Mouse (Mus musculus): ENCODE results near the gene Armc2.

Gene Armc2

GRCm38 (mm10) chr10:42018016-42018949, at the start of gene Armc2:
Gene Armc2, minus strand, starts transcription at chr10:42018442.
- DNase-seq (ENCODE audit: low read depth, low spot score): no peak

DNA sequence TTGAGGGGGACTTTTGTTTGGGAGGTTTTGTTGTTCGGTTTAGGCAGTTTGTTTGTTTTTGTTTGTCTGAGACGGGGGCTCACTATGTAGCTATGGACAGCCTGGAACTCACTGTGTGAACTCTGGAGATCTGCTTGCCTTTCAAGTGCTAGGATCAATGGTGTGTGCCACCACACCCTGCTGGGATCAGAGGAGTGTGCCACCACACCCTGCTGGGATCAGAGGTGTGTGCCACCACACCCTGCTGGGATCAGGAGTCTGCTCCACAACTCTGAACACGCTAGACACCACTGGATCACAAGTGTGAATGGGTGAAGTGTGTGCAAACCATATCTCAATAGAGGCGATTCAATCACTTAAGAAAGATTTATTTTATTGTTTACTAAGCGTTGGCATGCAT, 46.2 kb upstream of the Armc2 start:
- no peak for DNase-seq (ENCODE audit: low read depth, low spot score)

GRCm38 (mm10) chr10:42059522-42059921, 41.3 kb upstream of the Armc2 start:
- DNase-seq (ENCODE audit: low read depth, low spot score): no peak

- DNase-seq (ENCODE audit: low read depth, low spot score): no peak
Measured at GRCm38 (mm10) chr10:42057746-42058145, 39.5 kb upstream of the Armc2 start.

GRCm38 (mm10) chr10:42057231-42057601, 39.0 kb upstream of the Armc2 start:
- no peak for DNase-seq (ENCODE audit: low read depth, low spot score)

DNA sequence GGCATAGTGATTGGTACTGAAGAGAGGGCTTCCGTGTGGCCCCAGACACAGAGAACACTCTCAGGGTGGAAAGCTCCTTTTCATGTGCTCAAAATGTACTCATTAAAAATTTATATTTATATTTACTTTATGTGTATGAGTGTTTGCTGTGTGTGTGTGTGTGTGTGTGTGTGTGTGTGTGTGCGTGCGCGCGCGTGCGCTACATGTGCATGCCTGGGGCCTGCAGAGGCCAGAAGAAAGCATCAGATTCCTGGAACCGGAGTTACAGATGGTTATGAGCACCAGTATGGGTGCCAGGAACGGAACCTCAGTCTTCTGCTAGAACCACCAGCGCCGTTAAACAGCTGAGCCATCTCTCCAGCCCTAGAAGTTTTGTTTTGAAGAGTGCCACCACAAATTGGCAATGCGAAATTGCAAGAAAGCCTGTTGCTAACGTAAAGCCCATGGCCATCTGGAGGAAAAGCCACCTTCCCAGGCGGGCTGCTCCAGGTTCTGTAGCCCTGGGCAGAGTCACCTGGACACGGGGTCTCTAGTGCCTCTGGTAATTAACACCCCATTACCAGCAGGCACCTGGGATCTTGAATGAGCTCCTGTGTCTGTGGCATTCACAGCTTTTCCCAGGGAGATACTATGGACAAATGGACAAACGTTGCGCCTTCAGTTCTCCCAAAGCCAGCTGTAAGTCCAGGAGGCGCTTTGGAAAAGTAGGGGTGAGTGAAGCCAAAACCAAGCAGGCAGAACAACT, 38.4 kb upstream of the Armc2 start:
- no peak for DNase-seq (ENCODE audit: low read depth, low spot score)

DNA sequence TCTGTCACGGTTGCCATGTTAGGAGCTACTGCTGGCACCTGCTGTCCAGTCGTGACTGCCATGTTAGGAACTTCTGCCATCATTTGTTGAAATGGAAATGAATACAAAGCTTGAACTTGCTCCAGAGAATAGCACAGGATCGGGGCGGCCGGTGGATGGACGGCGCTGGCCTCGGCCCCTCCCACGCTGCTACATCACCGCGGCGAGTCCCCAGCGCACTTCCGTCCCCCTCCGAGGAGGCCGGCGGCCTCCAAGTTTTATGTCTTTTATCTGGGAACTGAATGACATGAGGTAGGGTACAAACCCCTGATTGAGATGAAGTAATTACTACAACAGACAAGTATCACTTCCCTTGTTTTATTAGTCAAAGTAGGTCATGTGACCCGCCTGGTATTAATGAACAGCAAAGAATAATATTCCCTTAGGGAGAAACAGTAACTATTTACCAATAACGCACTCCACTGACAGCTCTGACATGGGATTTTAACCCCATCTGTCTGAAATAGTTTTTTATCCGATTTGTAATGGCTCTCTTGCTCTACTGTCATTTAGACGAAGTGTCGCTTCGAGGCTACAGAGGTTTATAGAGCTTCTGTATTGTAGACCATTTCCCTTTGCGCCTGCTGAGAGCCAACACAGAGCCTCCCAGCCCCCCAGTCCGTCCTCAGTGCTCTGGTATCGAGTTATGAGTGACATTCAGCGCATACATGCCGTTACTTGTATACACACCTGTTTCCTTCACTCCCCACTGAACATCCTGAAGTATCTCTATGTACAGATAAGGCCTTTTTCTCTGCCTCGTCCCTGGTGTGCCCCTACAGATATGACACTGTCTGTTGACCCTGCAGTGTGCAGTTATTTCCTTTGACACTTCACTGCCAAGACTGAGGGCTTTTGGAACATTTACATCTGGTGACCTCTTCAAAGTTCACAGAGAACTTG, 37.3 kb upstream of the Armc2 start:
- no peak for DNase-seq (ENCODE audit: low read depth, low spot score)

GRCm38 (mm10) chr10:42051069-42051468, 32.8 kb upstream of the Armc2 start:
- no peak for DNase-seq (ENCODE audit: low read depth, low spot score)

DNA sequence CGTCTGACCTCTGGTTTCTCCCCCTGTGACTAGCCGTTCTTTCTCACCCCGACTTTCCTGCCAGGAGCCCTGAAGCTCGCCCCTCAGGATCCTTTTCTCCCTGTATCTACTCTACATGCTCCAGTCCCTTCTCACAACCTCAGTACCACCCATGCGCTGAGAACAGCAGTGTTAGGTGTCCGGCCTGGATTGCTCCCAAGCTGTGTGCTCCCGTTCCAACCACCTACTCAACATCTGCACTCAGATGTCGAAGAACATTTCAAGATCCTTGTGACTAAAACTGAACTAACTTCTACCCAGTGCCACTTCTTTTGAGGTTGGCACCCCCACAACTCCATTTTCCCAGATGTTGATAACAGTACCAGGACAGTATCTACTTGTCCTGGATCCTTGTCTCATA, 30.4 kb upstream of the Armc2 start:
- no peak for DNase-seq (ENCODE audit: low read depth, low spot score)

- DNase-seq (ENCODE audit: low read depth, low spot score): no peak
Measured at GRCm38 (mm10) chr10:42044574-42044973, 26.3 kb upstream of the Armc2 start.

DNA sequence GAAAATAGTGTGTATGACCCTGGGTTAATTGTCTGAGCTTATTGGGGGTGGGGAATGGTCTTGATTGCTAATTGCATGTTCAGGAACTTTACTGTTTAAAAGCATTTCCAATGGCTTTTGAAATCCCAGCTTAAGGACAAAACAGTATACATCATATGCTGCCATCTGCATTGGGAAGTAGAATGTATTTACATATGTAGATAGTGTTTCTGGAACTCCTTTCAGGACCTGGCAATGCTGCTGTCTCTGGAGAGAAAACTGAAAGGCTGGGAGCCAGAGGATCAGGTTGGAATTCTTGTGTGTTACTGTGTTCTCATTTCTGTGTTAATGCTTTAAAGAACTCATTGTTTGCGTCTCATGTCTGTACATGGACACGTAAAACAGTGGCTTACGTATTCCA, 25.1 kb upstream of the Armc2 start:
- no peak for DNase-seq (ENCODE audit: low read depth, low spot score)

GRCm38 (mm10) chr10:42042881-42043280, 24.6 kb upstream of the Armc2 start:
- no peak for DNase-seq (ENCODE audit: low read depth, low spot score)

GRCm38 (mm10) chr10:42042087-42042486, 23.8 kb upstream of the Armc2 start:
- DNase-seq (ENCODE audit: low read depth, low spot score): no peak

GRCm38 (mm10) chr10:42038571-42038970, 20.3 kb upstream of the Armc2 start:
- DNase-seq (ENCODE audit: low read depth, low spot score): no peak

GRCm38 (mm10) chr10:42037301-42037870, 19.1 kb upstream of the Armc2 start:
- no peak for DNase-seq (ENCODE audit: low read depth, low spot score)

- DNase-seq (ENCODE audit: low read depth, low spot score): no peak
Measured at GRCm38 (mm10) chr10:42036846-42037245, 18.6 kb upstream of the Armc2 start.

DNA sequence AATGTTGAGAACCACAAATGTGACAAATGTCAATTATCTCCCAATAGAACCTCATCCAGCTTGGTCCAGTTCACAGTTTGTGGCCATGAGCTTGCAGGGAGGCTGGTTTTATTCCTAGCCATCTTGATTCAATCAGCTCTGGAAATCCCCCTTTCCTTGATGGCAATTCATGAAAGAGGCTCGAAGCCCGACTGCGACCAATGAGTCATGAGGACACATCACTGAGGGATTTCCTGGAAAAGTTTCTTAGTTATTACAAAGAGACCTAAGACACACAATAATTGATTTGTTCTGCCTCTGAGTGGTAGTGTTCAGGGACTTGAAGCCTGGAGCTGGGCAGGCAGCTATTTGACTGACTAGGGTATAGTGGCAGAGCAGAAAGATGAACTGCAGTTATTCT, 15.3 kb upstream of the Armc2 start:
- DNase-seq (ENCODE audit: low read depth, low spot score): no peak

- peak; percentile 54 for DNase-seq (ENCODE audit: low read depth, low spot score)
Measured at GRCm38 (mm10) chr10:42031021-42031420, 12.8 kb upstream of the Armc2 start.

- no peak for DNase-seq (ENCODE audit: low read depth, low spot score)
Measured at GRCm38 (mm10) chr10:42029502-42029901, 11.3 kb upstream of the Armc2 start.

- DNase-seq (ENCODE audit: low read depth, low spot score): no peak
Measured at GRCm38 (mm10) chr10:42027337-42027736, 9.1 kb upstream of the Armc2 start.

DNA sequence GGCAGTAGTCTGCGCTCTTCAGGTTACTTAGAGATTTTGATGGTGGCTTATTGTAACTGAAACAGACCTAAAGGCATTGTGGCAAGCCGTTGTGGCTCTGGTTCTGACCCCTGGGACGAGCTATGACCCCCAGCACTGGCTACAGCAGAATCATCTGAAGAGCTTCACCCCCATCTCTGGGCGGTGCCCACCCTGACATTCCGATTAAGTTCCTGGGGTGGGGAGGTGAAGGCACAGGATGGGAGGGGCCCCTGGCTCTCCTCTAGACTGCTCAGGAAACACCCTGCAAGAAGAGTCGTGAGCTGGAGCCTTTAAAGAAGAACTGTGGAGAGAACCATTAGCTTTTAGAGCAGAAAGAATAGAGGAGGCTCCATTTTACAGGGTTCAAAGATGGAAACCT, 6.2 kb upstream of the Armc2 start:
- no peak for DNase-seq (ENCODE audit: low read depth, low spot score)
